Mouse (Mus musculus) ovary, adult 18-20 months (tissue): ENCODE results near the gene Scrn3.

ENCODE experiments used
- DNase-seq: peaks from one replicate; pipeline ENCODE4 v3.0.0; 2022; ENCODE audit warnings: low spot score, mixed read lengths

The Scrn3 gene

DNA sequence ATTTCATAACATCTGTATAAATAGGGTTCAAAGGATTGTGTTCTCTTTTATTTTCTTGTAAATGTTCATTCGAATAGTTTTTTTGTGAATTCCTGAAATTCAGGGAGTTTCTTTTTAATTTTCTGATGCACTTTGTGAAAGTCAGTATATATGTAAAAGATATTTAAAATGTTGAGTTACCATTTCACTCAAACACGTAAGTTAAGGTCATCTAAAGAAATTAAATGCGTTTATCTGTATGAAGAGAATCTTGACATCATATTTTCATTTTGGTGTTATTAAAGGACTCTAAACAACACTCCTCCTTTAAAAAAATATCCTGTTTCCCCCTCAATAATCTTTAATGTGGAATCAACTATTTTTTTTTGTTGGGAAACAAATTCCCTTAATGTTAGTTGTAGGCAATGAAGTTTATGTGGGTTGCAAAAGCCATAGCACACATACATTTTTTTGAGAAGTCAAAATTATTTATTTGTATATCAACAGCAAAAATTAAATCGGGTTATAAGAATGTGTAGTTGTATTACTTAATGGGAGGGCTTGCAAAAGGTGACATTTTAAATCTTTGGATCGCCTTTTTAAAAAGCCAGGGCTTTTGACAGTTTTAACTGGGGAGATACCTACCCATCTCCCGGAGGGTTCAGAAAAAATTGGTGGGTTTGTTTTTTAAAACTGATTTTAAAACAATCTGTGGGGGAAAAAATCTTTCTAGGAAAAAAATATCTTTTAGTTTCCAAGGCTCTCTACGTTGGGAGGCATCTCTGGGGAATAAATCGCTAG is 37.0 kb upstream of the Scrn3 start:
- no peak for DNase-seq

DNA sequence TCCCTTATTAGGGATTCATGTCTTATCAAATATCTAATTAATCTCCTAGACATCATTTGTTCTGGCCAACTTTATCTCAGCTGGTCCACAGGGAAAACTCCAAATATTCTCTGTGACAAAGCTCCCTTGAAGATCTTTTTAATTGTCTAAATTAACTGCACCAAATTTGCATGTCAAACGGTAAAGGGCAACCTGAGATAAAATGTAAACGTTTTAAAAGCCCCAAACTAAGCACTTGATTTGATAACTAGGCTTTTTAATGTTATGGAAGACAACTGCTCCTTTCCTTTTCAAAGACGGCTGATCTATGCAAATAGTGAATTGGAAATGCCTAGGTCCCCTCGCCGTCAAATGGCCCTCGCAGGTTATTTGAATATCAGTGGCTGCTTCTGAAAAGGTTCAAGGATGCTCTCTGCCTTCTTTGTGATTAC is 36.2 kb upstream of the Scrn3 start:
- DNase-seq, result no peak

DNA sequence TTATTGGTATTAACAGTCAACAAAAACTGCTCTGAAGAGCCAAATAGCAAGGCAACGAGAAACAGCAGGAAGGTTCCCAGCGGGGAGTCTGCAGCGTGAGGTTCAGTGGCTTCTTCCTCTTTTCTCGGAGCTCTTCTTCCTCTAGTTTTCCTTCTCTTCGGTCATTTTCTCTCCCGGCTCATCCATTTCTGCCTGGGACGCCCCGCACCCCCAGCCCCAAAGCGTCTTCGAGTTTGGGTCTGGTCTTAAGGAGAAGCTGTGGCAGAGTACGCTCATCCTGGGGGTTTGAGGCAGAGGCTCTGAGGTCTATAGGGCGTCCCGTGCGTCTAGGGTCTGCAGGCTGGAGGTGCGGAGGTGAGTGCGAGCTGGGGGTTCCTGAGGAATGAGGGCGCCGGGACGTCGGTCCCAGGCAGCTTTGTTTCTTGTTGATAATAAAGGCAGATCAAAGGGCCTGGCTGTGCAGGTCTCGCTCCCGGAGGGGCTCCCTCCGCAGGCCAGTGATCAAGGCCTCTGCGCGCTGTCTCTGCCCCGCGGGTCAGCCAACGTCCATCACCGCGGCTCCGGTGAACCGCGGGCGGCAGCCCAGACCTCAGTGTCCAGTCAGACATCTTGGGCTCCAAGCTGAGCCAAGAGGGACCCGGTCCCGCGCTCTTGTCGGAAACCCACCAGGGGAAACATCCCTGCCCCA is 35.2 kb upstream of the Scrn3 start:
- no peak for DNase-seq

- DNase-seq, result no peak
Measured at GRCm38 (mm10) chr2:73277709-73278075, 34.7 kb upstream of the Scrn3 start.

GRCm38 (mm10) chr2:73278131-73278854 is 34.1 kb upstream of the Scrn3 start:
- DNase-seq, result peak; percentile 77

- DNase-seq, result no peak
Measured at GRCm38 (mm10) chr2:73278869-73279268, 33.5 kb upstream of the Scrn3 start.

DNA sequence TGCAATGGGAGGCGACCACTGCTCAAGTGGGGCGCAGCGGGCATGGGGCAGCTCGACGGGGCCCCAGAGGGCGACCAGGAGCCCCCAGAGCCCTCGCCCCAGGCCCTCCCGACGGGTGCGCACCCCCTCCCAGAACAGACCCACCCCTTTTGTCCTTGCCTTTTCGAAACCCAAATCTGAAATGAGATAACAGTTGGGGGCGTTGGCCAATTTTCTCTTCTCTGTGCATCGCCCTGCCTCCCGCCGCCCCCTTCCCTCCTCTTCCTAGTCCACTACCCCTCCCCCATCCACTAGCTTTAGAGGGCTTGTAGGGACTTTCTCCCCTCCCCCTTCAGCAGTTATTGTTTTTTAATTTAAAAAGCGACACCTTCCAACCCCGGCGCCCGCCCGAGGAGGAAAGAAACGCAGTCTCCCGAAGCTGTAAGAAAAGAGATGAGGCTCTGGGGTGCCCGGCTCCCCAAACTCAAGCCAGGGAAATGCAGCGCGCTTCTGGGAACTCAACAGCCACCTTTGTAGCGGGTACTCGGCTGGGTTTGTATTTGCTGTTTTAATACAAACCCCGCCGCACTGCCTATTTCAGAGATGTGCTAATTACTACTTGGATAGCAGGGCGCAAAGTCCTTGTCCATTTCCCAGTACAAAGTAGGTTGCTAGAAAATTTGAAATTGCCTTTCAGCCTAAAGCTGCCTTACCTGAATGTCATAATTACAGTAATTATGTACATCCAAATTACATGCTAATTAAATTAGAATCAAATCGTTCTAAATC is 32.9 kb upstream of the Scrn3 start:
- no peak for DNase-seq

DNA sequence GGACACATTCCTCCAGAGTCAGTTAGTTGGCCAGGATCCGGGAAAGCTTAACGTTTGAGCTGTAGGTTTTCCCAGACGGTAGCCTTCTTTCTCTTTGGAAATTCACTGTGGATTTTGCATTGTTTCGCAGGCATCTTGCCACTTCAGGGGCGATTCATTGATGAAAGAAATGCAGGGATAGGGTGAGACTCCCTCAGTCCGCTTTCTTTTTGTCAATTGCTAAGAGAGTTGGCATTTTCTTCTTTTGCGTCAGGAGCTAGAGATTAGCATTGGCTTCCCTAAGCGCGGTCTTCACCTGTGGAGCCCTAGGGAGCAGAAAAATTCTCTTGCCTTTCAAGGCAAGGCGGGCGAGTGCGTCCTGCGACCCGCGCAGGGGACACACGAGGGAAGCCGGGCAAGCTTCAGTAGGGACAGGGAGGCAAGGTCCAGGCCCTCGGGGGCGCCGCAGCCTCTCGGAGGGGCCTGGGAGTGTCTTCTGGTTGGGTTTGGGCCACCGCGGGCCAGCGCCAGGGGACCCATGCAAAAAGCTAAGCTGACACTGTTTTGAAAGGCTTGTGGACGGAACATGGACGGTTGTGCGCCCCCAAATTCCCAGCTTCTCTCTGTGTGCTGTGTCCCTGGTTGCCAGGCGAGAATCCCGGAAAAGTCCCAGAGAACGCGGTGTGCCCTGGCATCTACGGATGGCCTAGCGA is 31.9 kb upstream of the Scrn3 start:
- DNase-seq, result no peak

DNA sequence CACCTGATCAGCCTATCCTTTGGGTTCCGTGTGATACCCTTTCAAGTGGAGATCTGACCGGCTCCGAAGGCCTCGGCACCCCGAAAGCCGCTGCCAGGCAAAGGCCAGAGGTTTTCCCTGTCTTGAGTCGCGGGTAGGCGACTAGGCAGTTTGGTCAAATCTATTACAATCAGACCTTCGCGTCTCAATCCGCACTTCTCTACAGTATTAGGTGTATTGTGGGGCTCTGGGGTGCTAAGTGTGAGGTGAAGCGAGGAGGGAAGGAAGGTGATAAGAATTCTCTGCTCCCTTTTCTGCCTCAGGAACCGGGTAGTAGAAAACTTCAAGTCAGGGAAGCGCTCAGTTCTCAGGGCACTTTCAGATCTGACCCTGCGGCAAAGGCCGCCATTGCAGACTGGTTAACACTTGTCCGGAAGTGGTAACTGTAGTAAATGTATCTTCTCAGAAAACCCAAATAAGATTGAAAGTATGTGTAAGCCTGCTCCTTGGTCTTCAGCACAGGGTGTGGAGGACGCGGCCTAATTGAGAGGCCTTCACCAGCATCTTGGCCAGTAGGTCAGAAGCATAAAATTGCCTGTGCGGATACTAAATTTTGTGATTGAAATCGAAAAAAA is 31.2 kb upstream of the Scrn3 start:
- no peak for DNase-seq

DNA sequence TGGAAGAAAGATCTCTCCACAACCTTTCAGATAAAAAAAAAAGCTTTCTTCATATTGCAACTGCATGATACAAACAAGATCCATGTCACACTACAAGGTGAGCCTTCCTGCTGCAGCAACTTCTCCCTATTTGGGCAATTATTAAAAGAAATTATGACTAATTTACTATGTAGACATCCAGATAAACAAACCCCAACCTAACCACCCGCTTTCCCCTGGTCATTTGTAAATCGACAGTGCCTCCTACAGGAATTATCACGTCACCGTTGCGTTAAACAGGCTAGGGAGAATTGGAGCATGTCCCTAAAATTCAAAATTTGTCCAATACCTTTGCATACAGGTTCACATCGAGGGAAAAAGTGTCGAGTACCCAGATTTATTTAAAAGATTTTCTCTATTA is 30.7 kb upstream of the Scrn3 start:
- no peak for DNase-seq

GRCm38 (mm10) chr2:73285630-73286029 is 26.8 kb upstream of the Scrn3 start:
- no peak for DNase-seq

DNA sequence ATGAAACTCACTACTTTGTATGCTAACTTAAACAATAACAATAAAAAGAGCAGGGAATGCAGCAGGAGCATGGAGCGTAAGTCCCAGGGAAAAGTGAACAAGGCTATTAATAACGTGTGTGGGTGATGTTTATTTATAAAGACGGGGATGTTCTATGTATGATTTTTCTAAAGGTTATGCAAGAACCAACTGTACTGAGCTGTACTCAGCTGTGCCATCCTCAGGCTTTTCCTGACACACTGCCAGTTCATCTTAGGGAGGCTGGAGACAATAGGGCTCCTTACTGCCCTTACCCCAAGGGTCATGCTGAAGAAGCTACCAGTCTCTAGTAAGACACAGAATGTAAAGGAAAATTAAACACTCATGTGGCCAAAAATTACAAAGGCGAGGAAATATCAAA is 21.3 kb upstream of the Scrn3 start:
- DNase-seq, result no peak

DNA sequence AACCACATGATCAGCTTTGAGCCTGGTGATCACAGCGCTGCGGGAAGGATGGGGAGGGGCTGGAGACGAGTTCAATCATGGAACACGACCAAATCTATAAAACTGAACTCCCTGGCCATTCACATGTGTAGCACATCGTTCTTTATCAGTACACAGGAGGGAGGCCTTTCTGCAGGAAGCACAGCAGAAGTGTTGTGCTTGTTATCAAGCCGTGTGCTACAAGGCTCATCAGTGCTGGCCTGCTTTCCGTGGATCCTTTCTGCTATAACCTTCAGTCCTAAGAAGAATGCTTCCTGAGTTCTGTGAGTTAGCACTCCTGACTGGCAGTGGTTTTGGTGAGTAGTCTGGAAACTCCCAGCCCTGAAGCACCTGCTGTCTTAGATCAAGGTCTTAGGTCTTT is 17.4 kb upstream of the Scrn3 start:
- no peak for DNase-seq

DNA sequence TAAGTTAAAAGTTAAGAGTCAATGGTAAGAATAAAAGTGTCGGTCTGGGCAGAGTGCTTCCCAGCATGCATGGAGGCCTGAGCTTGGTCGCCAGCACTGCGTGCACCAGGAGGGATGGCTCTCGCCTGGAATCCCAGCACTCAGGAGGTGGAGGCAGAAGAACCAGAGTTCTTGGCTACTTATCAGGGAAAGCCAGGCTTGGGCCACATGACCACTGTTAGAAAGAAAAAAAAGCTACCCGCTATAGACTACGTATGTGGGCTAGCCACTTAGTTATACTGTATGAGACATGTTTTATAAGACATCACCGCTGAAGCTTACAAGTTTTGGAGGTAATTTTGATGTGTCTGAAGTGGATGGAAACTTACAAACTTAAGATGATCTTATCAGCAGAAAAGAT is 14.2 kb upstream of the Scrn3 start:
- no peak for DNase-seq

- no peak for DNase-seq
Measured at GRCm38 (mm10) chr2:73298841-73299240, 13.6 kb upstream of the Scrn3 start.

DNA sequence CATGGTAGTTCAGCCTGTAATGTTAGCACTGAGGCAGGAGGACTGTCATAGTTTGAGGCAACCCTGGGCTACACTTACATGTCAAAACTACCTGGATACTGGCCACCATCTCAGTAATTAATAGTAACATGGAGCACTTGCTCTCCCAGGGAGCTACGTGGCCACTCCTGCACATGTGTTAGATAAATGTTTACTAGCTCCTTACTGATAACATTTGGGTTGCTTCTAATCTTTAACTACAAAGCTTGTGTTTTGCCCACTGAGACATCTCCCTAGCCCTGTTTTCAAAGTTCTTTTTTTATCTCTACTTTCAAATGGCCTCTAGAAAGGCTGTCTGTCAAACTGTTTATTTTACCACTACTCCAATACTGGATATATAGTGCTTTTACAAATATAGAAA is 10.4 kb upstream of the Scrn3 start:
- no peak for DNase-seq

DNA sequence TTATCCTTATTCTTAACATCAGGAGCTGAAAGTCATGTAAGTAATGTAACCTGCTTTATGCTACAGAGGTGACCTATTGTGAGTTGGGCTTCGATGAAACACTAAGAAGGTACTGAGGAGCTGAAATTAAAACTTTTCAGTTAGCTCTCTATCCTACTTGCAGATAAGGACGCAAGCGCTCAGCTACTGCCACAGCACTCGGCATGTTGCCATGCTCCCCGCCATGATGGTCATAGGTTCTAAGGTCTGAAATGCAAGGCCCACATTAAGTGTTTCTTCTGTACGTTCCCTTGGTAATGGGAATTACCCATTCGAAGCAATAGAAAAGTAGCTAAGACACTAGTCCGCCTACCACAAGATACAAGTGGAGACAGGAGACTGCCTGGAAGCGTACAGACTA is 9.7 kb upstream of the Scrn3 start:
- no peak for DNase-seq

GRCm38 (mm10) chr2:73304506-73304905 is 7.9 kb upstream of the Scrn3 start:
- no peak for DNase-seq

- no peak for DNase-seq
Measured at GRCm38 (mm10) chr2:73306006-73306405, 6.4 kb upstream of the Scrn3 start.

DNA sequence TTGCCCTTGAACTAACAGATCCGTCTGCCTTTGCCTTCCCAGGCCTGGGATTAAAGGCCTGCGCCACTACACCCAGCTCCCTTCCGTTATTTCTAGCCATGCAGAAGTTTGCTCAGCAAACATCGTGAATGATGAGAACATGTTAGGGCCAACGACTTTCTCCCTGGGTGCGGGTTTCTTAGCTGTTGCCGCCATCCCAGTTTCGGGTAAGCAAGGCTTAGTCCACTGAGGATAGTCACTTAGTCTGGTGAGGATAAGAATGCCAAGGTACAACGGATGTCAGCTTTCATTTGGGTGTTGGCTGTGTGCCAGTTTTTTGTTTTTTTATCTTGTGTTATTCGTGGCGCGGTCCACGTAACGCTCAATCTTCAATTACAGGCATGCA is 708 bp downstream of the Scrn3 start:
- DNase-seq, result peak; percentile 2

DNA sequence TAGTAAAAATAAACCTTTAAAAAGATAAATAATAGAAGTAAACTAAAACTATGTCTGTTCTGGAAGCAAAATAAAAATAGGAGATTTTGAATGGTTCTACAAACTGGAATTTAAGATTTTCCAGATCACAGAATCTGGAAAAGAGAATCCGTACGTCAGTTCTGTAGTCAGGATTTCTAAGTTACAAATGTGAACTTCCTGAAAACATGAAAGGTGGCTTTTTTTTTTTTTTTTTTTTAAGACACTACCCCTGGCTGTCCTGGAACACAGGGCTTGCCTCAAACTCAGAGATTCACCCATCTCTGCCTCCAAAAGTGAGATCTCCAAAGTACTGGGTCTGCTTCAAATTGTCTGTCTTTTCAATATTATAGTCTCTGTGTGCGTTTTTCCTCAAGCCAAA is 1.9 kb downstream of the Scrn3 start:
- DNase-seq, result no peak
